Mouse (Mus musculus) spleen, adult 2 months (tissue): ENCODE data around the gene Rpl13a. TPM values are rescaled to one million over a fixed set of nuclear protein-coding genes. Genes with fewer than 3 reads are reported as not detected.

Experiments
- DNase-seq, 2 experiments: peaks; one replicate each; pipeline versions ENCODE4 v3.0.0 to v3.0.0-alpha.2; 2012 to 2021; ENCODE audit warnings: low spot score in 2 of 2, low read depth in 1 of 2
- H3K27ac ChIP-seq: fragments of 200-500 bp; 2 replicates; pipeline ENCODE4 v1.5.1; 2012; ENCODE audit warnings: low read length, inconsistent platforms; ENCODE audit not compliant: insufficient read depth
- H3K27me3 ChIP-seq: fragments of 200-500 bp; 2 replicates; pipeline ENCODE4 v1.6.1; 2012; ENCODE audit warnings: mild to moderate bottlenecking, moderate library complexity, low read length, inconsistent platforms; ENCODE audit not compliant: control insufficient read depth, insufficient read depth
- H3K36me3 ChIP-seq: fragments of 200-500 bp; 2 replicates; pipeline ENCODE4 v1.6.1; 2012; ENCODE audit warnings: mild to moderate bottlenecking, low read length, inconsistent platforms; ENCODE audit not compliant: control insufficient read depth, insufficient read depth
- H3K4me1 ChIP-seq: fragments of 200-500 bp; 2 replicates; pipeline ENCODE4 v1.6.1; 2011; ENCODE audit warnings: inconsistent platforms; ENCODE audit not compliant: control insufficient read depth, insufficient read depth, insufficient read length
- H3K4me3 ChIP-seq: fragments of 200-500 bp; 2 replicates; pipeline ENCODE4 v1.5.1; 2011; ENCODE audit warnings: mild to moderate bottlenecking, inconsistent platforms; ENCODE audit not compliant: insufficient read depth, insufficient read length; ENCODE audit errors: extremely low read depth
- CTCF ChIP-seq: fragments of 200-500 bp; IDR thresholded peaks from 2 replicates; pipeline ENCODE4 v1.5.1; 2011; ENCODE audit warnings: mild to moderate bottlenecking, inconsistent platforms; ENCODE audit not compliant: insufficient read depth, insufficient read length, insufficient replicate concordance; ENCODE audit errors: extremely low read depth
- POLR2A ChIP-seq: fragments of 200-500 bp; IDR thresholded peaks from 2 replicates; pipeline ENCODE4 v1.6.1; 2011; ENCODE audit warnings: low read depth, low read length, inconsistent platforms
- WGBS: fragments of 180-500 bp; shearing (Covaris S2); methylation state at CpG from one replicate; pipeline ENCODE4 v1.1.7; 2018; 5-methylcytosine and 5-hydroxymethylcytosine counted together
- polyA plus RNA-seq: library from polyadenylated mRNA; depleted of rRNA; stranded (reverse); fragments of >200 nt; gene quantifications from 2 replicates; pipeline ENCODE4 v1.2.3, GENCODE M21; 2012

Rpl13a gene
- polyA plus RNA-seq, 1 experiment = 1,860 TPM

DNA sequence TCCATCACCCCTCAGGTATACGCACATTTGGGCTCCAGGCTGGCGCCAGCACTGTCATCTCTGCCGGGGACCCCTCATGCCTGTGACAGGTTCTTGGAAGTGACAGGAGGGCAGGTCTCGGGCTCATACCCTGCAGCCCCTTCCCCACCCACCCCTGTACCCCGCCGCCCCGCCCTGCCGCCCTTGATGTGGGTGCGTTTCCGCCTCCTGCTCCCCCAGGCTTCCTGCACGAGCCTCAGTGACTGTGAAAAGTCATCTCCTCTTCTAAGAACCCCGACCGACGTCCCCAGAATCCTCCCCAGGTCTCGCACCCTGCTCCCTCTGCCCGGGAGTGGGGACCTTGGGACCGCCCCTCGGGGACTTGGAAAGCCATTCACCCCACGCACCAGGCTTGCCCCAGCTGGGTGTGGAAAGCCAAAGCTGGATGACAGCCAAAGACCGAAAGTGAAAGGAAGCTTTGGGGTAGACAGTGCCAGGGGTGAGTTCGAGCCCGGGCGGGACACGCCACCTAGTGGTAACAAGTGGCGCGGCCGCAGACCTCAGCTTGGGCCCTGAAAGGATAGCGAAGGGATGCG is 7.5 kb upstream of the Rpl13a start, which contains the start of the genes Gm45713 and Flt3l:
Gene Gm45713, minus strand, starts transcription at position 239 of the 575 bp plus-strand sequence.
Gene Flt3l, minus strand, starts transcription at position 440 of the 575 bp plus-strand sequence.
- Histone ChIP-seq H3K36me3 (peaks cover 8% of the 10 kb centered on the region), H3K27me3 (no peaks in the 10 kb centered on the region), H3K27ac (peak within 1 kb of the TSS; percentile 92), H3K4me1 (peaks cover 5% of the 10 kb centered on the region; the same call in 1 of the 2 replicates), H3K4me3 (peak within 1 kb of the TSS; percentile 84)
- WGBS = 1% methylated on average over 29 of the region's 29 CpGs
- peak; percentile 78 to 86 for DNase-seq
- no peak for TF ChIP-seq POLR2A
- peak; percentile 97 for TF ChIP-seq CTCF

DNA sequence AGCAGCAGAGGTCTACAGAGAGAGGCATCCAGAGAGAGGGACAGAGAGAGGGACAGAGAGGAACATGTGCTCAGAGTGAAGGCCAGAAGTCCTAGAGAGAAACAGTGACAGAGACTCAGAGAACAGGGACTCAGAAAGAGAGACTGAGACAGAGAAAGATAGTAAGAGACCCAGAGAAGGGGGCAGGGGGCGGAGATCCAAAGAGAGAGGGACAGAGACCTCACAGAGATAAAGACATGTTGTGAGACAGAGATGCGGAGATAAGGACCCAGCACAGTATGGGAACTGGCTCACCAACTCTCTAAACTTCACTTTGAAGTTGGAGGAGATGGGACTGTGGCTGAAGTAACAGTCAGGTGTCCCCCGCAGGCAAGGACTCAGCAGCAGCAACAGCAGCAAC is 6.8 kb upstream of the Rpl13a start:
- WGBS = 62% methylated on average over 3 of the region's 3 CpGs
- DNase-seq = no peak
- Histone ChIP-seq H3K4me3 (peak overlapping the region; percentile 84), H3K36me3 (peaks cover 8% of the 10 kb centered on the region), H3K27me3 (no peaks in the 10 kb centered on the region), H3K27ac (peak overlapping the region; percentile 68), H3K4me1 (peaks cover 5% of the 10 kb centered on the region; the same call in 1 of the 2 replicates)
- TF ChIP-seq CTCF (no peak), POLR2A (no peak)

DNA sequence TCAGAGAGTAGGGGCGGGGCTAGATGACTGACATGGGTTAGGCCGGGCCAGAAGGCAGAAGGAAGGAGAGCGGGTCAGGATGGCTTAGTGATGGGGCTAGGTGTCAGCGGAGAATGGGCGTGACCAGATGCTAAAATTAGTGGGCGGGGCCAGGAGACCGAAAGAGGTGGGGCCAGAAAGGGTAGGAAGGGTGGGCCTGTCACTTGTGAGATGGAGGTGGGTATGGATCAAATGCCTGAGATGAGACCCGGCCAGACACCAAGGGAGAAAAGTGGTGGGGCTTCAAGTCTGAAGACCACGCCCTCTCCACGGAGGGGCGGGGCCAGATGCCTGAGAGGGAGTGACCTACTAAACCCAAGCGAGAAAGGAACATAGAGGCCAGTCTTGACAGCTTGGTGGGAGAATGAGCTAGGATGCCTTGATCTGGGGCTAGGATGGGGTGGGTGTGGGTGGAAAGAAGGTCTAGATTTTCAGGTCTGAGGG is 6.0 kb upstream of the Rpl13a start:
- Histone ChIP-seq H3K4me1 (peaks cover 5% of the 10 kb centered on the region; the same call in 1 of the 2 replicates), H3K36me3 (peaks cover 8% of the 10 kb centered on the region), H3K4me3 (no peak overlapping the region; the same call in 1 of the 2 replicates), H3K27me3 (no peaks in the 10 kb centered on the region), H3K27ac (0 out of 2 replicates have a peak overlapping the region, but pooled peaks have one; percentile 68)
- no peak for DNase-seq
- 25% methylated on average over 12 of the region's 12 CpGs for WGBS
- TF ChIP-seq POLR2A (no peak), CTCF (no peak)

DNA sequence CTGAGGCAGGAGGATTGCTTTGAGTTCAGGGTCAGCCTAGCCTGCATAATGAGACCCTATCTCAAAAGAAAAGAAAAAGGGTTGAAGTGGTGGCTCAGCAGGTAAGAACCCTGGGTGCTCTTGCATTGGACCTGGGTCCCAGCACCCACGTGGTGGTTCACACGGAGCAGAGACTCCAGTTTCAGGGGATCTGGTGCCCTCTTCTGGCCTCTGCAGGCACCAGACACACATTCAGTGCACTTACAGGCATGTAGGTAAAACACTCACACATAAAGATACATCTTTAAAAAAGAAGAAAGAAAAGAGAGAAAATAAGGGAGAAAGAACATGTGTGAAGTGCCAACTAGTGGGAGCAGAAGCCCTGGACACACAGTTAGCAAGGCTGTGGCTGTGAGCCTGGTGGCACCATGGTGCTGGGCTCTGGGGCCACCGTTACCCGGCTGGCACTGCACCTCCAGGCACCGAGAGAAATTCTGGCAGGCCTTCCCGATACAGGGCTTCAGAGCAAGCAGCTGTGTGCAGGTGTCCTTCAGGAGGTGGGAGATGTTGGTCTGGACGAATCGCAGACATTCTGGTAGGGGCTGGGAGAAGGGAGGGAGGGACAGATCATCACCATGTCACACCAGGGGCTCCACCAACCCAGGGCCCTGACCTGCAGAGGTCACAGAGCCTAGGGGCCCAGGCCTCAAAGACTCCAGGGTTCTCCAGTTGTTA is 5.0 kb upstream of the Rpl13a start:
- Histone ChIP-seq H3K4me3 (no peak overlapping the region), H3K4me1 (peaks cover 5% of the 10 kb centered on the region; the same call in 1 of the 2 replicates), H3K36me3 (peaks cover 8% of the 10 kb centered on the region), H3K27me3 (no peaks in the 10 kb centered on the region), H3K27ac (no peak overlapping the region)
- WGBS = 91% methylated on average over 8 of the region's 8 CpGs
- no peak for DNase-seq
- TF ChIP-seq CTCF (peak; percentile 7; the same call in 1 of the 2 replicates), POLR2A (no peak)

DNA sequence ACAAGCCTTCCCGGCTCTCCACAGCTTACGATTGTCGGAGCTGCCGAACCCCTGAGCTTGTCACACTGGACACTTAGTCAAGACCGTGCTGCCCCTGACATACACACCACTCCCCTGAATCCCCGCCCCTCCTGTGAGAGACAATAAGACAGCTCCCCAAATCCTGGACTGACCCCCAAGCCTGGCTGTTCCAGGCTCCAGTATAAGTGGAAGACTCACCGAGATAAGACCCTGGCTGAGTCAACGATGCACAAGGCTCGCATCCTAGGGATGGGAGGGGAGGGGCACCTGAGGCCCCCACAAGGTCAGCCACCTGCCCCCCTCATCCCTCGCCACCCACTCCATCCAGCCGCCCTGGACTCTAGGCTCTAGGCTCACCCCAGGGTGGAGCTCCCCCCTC is 3.3 kb upstream of the Rpl13a start:
- DNase-seq = no peak
- Histone ChIP-seq H3K4me3 (no peak overlapping the region), H3K4me1 (peaks cover 5% of the 10 kb centered on the region; the same call in 1 of the 2 replicates), H3K36me3 (peaks cover 12% of the 10 kb centered on the region), H3K27ac (no peak overlapping the region), H3K27me3 (no peaks in the 10 kb centered on the region)
- WGBS = 98% methylated on average over 11 of the region's 11 CpGs
- TF ChIP-seq CTCF (no peak), POLR2A (no peak)

DNA sequence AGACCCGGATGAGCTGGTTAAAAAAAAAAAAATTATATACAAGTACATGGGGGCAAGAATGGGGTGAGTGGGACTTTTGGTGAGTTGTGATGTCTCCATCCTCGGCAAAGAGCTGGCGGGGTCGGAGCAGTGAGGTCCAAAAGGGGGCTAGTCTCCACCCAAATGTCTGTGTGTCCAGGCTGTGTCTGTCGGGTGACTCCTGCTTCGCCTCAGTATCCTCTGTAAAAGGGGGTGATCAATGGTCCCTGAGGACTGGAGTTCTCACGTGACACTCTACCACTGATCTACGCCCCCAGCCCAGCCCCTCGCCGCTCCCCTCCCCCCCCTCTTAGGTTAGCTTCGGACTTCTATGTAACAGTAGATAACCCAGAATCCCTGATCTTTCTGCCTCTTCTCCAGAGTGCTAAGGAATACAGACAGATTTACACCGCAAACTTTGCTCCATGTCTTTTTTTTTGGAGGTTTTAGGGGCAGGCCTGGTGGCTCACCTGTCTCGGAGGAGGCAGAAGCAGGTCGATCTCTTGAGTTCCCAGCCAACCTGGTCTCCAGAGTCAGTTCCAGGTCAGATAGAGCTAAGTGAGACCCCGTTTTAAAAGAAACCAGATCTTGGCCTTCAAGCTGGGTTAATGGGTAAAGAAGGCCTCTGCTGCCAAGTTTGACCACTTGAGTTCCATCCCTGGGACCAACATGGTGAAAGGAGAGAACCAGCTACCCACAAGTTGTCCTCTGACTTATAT is 1.4 kb upstream of the Rpl13a start:
- Histone ChIP-seq H3K27me3 (no peaks in the 10 kb centered on the region), H3K27ac (no peak overlapping the region), H3K4me3 (no peak overlapping the region), H3K4me1 (peaks cover 3% of the 10 kb centered on the region; the same call in 1 of the 2 replicates), H3K36me3 (peaks cover 29% of the 10 kb centered on the region)
- DNase-seq = no peak
- TF ChIP-seq POLR2A (no peak), CTCF (no peak)
- 75% methylated on average over 15 of the region's 15 CpGs for WGBS
